Mouse (Mus musculus) cerebellum, postnatal 36 days (tissue): ENCODE measurements at regions not wholly inside any gene's neighbourhood (a gene's known extent, or its start where the extent isn't known, plus 50 kb on each side); places are given as distances from the start of the nearest gene placed in this dataset.

Experiments
- DNase-seq, 2 experiments: peaks; one replicate each; pipeline ENCODE4 v3.0.0; 2021 to 2022; ENCODE audit warnings: mixed read lengths in 2 of 2

GRCm38 (mm10) chr4:54282934-54283333 is 457.1 kb downstream of the Tmem38b start:
- DNase-seq, result peak; percentile 16 to 22

GRCm38 (mm10) chr4:54313804-54314203 is 488.0 kb downstream of the Tmem38b start:
- DNase-seq, result no peak

GRCm38 (mm10) chr4:54324851-54325250 is 499.0 kb downstream of the Tmem38b start:
- no peak for DNase-seq

- DNase-seq, result no peak
Measured at GRCm38 (mm10) chr4:54328273-54328672, 502.4 kb downstream of the Tmem38b start.

DNA sequence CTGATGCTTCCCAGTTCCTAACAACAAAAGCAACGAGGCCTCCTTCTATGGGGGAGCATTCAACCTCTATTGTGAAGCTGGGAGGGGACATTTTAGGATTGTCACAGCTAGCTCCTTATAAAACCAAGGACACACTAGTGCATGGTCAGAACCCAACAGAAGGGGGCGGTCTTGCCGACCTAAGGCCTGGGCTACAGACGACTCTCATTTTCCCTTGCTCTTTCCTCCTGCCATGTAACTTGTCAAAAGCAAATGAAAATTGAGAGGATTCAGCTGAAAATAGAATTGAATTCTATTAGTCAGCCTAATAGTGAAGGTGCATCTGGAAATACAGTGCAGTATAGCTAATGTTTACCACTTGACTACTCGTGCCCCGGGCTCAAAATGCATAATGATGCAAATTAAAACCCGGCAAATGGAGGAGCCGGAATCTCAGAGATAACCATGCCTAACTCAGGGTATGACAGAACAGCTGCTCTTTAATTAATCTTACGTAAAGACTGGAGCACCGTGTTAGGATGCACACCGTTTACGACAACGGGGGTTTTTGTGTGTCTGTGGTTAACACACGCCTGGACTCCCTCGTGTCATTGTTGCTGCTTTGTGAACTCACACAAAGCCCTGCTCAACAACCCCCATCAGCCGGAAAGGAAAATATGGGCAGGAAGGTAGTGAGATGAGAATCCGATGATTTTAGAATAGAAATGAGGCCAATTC is 503.0 kb downstream of the Tmem38b start:
- DNase-seq, result no peak

DNA sequence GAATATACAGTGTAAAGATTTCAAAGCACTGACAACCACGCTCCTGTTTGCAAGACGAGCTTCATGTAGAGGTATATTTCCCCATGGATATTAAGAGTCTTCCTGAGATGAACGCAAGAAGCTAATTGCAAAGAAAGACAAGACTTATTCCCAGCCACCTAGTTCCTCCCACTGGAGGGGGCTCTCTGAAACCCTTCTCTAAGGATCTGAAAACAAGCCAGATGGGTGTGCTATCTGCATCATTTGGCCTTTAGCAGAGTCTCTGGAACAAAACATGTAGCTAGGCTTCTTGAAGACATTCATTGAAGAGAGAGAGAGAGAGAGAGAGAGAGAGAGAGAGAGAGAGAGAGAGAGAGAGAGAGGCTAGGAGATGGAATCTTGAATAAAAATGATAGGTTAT is 504.8 kb downstream of the Tmem38b start:
- DNase-seq, result no peak

- DNase-seq, result no peak
Measured at GRCm38 (mm10) chr4:54331588-54332211, 505.9 kb downstream of the Tmem38b start.

DNA sequence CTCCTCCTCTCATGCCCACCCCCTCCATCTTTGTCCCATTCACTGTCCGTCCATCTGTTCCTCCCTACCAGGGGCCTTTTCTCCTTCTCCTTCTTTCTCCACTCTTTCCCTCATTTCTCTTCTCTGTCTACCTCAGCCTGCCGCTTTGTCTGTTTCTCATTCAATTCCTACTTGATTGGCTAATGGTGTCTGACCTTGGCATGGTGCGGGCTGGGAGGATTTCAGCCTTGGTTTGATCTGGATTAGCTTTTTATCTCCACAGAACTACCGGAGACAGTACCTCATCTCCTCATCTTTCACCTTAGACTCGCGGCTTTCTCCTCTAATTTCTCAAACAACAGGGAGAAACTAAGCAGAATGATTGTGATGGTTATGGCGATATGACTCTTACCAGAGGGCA is 506.4 kb downstream of the Tmem38b start:
- DNase-seq, result no peak

DNA sequence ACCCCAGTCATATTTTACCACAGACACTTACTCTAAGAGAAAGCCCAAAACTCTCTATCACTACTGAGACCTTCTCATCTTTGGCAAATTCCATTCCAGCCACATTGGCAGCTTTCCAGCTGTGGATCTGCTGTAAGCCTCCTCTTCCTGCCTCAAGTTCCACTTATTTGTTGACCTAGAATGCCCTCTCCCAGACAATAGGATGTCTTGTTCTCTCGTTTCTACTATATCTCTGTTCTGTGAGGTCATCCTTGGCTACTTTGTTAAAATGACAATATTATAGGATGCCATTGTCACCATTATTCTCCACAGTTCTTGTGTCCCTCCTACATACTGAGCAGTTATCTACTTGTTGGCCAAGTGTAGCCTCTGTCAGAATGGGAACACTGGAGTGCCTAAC is 512.7 kb downstream of the Tmem38b start:
- DNase-seq, result no peak

DNA sequence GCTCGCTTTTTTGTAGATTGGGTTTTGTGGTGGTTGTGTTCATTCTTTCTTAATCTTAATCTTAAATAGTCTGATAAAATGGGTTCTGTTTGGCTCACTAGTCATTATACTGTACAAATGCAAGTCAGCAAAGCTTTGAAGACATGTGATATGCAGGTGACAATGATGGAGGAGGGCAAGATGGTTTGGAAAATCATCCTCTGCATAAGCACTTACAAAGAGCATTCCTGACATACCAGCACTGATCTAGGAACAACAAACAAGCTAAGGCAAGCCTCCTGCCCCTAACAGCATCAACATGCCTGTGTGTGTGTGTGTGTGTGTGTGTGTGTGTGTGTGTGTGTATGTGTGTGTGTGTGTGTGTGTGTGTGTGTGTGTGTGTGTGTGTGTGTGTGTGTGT is 514.3 kb downstream of the Tmem38b start:
- no peak for DNase-seq

DNA sequence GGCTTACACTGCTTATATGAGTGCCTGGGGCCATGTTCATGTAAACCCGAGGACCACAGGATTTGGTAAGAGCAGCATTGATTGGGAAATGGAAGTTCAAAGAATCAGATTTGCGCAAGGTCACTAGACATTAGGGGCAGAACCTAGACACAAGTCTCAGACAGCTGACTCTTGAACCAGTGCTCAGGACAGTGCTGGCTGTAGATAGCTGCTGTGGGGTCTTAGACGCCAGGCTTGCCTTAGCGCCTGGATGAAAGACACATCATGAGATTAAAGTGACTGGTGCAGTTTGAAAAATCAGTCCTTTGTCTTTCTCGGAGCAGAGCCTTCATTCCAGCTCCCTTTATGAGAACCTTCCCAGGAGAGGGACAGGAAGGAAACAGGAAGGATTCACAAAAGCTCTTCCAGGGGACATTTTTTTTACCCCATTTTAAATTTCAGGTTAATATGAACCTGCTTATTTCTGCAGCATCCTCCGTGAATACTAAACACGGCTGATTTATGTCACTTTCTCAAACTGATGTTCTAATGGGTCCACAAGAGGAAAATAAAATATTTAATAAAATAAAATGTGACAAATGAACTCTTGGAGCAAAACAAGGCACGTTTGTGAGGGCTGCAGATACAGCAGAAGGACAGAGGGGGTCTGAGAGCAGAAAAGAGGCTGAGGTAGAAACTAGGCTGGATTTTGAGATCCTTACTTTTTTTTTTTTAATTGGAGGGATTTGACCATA is 528.0 kb downstream of the Tmem38b start:
- no peak for DNase-seq

GRCm38 (mm10) chr4:54354391-54354726 is 528.5 kb downstream of the Tmem38b start:
- no peak for DNase-seq

GRCm38 (mm10) chr4:54355381-54356040 is 529.7 kb downstream of the Tmem38b start:
- DNase-seq, result no peak

GRCm38 (mm10) chr4:54356041-54356427 is 530.2 kb downstream of the Tmem38b start:
- no peak for DNase-seq

GRCm38 (mm10) chr4:54370909-54371308 is 545.1 kb downstream of the Tmem38b start:
- no peak for DNase-seq

GRCm38 (mm10) chr4:54371418-54371957 is 545.6 kb downstream of the Tmem38b start:
- DNase-seq, result no peak

DNA sequence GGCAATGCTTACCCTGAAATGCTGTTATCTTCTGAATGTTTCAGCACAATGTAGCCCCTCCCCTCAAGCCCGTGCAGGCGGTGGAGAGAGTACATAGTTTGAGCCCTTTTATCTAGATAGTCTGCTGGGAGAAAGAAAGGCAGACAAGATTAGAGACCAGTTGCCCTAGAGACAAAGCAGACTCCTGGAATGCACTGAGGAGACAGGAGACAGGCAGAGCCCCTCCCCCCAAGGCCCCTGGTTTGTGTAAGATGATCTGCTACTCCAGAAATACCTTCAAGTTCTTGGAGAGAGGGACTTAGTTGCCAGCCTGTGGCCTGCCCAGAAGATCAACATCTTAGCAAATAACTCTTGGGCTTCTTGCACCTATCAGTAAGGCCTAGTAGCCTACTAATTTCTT is 547.8 kb downstream of the Tmem38b start:
- DNase-seq, result no peak

DNA sequence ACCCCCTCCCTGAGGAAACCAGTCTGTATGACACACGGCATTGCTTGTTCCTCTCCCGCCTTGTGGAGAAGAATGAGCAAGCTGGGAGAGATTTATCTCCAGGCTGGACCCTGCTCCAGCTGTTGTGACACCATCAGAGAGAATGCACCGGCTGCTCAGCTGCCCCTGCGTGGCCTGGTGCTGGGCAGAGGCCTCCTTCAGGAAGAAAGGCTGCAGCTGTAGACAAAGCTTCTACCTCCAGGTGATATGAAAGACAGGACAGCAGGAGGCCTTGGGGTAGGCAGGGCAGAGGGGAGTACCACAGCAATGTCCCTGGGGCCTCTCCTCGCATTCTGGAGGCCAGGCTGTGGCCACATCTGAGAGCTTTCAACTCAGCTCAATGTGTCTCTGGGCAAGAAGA is 548.6 kb downstream of the Tmem38b start:
- no peak for DNase-seq

DNA sequence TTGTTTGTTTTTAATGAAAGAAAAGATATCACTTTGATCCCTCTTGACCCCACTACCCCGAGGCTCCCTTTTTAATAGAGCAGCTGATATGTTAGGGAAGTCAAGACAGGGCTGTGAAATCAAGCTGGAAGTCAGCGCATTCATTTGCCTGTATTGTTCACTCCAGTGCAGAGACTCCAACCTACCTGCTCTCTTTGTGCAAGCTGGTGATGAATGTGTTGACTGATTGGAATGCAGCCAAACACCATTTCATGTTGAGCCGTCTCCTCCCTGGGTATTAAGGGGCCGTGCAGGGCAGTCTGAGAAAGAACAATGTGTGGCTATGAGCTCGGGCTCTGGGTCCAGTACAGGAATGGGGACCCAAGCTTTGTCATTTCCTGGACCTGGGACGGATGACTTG is 557.4 kb upstream of the Zfp462 start:
- DNase-seq, result no peak

DNA sequence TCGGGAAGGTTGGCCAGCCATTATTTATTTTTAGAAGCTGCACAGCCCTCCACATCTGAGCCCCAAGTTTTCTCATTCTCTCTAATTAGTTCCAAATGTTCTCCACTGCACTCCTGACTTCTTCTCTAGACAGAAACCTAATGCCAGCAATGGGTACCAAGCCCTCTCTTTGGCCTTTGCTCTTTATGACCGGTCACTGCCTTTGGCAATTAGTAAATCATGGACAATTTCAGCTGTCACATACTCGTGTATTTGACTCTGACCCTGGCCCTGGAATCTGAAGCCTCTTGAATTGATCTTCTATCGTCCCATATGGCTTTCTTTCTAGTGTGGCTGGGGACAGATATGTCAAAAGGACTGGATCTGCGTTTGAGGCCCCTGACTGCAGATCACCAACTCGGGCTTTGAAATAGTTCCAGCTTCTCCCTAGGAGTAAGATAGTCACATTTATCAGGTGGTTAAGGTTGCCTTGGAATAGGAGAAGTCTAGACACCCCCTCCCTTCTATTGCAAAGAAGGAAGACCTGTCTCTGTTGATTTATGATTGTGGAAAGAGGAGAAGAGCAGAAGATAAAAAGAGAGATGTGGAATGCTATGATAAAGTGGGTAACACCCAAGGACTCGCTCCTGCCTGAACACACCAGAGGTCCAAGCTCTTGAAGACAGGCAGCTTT is 553.2 kb upstream of the Zfp462 start:
- DNase-seq, result no peak

GRCm38 (mm10) chr4:54406151-54406550 is 538.7 kb upstream of the Zfp462 start:
- no peak for DNase-seq

- DNase-seq, result no peak
Measured at GRCm38 (mm10) chr4:54407930-54408329, 536.9 kb upstream of the Zfp462 start.

DNA sequence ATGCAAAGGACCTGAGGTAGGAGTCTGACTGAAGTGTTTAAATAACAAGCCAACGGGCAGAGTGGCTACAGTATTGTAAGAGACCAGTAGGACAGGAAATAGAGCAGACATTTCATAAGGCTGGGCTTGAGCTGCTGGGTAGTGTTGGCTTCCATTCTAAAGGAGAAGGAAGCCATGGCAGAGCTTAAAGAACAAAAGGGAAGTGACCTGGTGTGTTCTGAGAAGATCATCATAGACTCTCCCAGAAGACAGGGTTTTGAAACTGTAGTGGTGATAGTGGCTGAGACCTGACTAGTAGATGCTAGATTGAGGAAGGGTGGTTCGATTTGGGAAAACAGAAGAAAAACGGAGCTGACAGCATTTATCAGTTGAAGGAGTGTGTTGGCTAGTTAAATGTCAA is 514.1 kb upstream of the Zfp462 start:
- DNase-seq, result no peak
